ENCODE assay signal across 23 mouse cellular contexts in genomic region chr7:30324300-30324944, GRCm38 (mm10). TPM values are rescaled to one million over a fixed set of nuclear protein-coding genes. Genes with fewer than 3 reads are reported as not detected.
DNase-seq lines count a peak whose midpoint lies in the region; ATAC-seq and TF ChIP-seq lines count a peak whose summit lies in the region.
"Had no signal": no experiment of that assay in that cellular context is flagged by ENCODE, and none has a peak within 500 bp of the region (broad histone marks: within the 10 kb centered on the region; RNA-seq: fewer than 3 reads in every experiment).

No protein-coding gene starts in this region.

- peaks cover 1% of the 10 kb centered on the region for H3K4me1 ChIP-seq in cortical plate, adult 2 months (ENCODE audit: control insufficient read depth, insufficient read depth, low read length)

- DNase-seq in frontal cortex, adult 2 months (ENCODE audit: extremely low spot score in 1 of 2, low spot score in 1 of 2): peak; percentile 62 to 79
- DNase-seq in frontal cortex, postnatal 10 days (ENCODE audit: low spot score in 2 of 2): no peak
- DNase-seq in left cerebral cortex, adult 11 months (ENCODE audit: low spot score): peak; percentile 58
- DNase-seq in left cerebral cortex, postnatal 10 days (ENCODE audit: extremely low spot score in 1 of 2, low spot score in 2 of 2): no peak
- DNase-seq in brain, adult 2 months (ENCODE audit: low read depth, low spot score): peak; percentile 87
- no peak for DNase-seq in kidney, adult 9 months
- DNase-seq: adrenal gland, adult 8-10 months; cerebellum, postnatal 36 days; gastrocnemius, postnatal 36 days; lung, embryonic 14.5 days had no signal

- ATAC-seq in megakaryocyte progenitor cell, adult 5-6 weeks (replicated peaks; ENCODE audit: poor library complexity): no peak
- ATAC-seq: forebrain, embryonic 13.5 days; intestine, postnatal 0 days; midbrain, embryonic 15.5 days had no signal

- H3K27ac ChIP-seq in cortical plate, adult 2 months (ENCODE audit: insufficient read depth, low read length): peak overlapping the region; percentile 18; the same call in 1 of the 2 replicates
- H3K27ac ChIP-seq: forebrain, embryonic 13.5 days; hindbrain, embryonic 12.5 days; limb, embryonic 15.5 days; liver, embryonic 14.5 days; midbrain, embryonic 15.5 days; neural tube, embryonic 12.5 days had no signal

- no peak for TF ChIP-seq CTCF in cortical plate, adult 2 months (IDR thresholded peaks at IDR 0.05; ENCODE audit: extremely low read depth, insufficient read depth, low read length)

- no peak overlapping the region for H3K4me3 ChIP-seq in cortical plate, adult 2 months (ENCODE audit: insufficient read depth, low read length)
- H3K4me3 ChIP-seq: forebrain, embryonic 13.5 days; hindbrain, embryonic 12.5 days; limb, embryonic 15.5 days; megakaryocyte, embryonic 14.5 days; midbrain, embryonic 15.5 days; neural tube, embryonic 12.5 days had no signal

- intact Hi-C loops in left cerebral cortex, postnatal 10 days (cut with DNase I): no loop called here

- no peak for TF ChIP-seq POLR2A in cortical plate, adult 2 months (IDR thresholded peaks at IDR 0.05; ENCODE audit: extremely low read depth, insufficient read depth, low read length)

RNA-seq across cellular contexts. Expression of gene Sdhaf1, which starts 0.7 kb away (rescaled TPM):
- polyA plus RNA-seq in frontal cortex, adult 2 months (2012; rRNA removed): 16.9 and 19.2 TPM in 2 replicates
- total RNA-seq in left cerebral cortex, postnatal 10 days (2021): 1 to 10 TPM; 7.8 to 8.2 TPM
- 16.9 and 17.4 TPM in 2 replicates for polyA plus RNA-seq in cortical plate, adult 2 months (2012; rRNA removed)
- total RNA-seq in megakaryocyte progenitor cell, adult 5-6 weeks (2015): 7.6 and 9.0 TPM in 2 replicates
- 10.5 and 11.7 TPM in 2 replicates for total RNA-seq in megakaryocyte progenitor cell, adult 5-6 weeks (2017)

RNA-seq across cellular contexts. Expression of gene E130208F15Rik, which starts 2.9 kb away (rescaled TPM):
- 0.34 and 0.66 TPM in 2 replicates for polyA plus RNA-seq in frontal cortex, adult 2 months (2012; rRNA removed)
- total RNA-seq in left cerebral cortex, postnatal 10 days (2021): under 1 TPM; 0.45 to 0.67 TPM
- polyA plus RNA-seq in cortical plate, adult 2 months (2012; rRNA removed): 0.35 and 0.44 TPM in 2 replicates
- 0.47 TPM in 1 of 2 replicates, not detected in the other for total RNA-seq in megakaryocyte progenitor cell, adult 5-6 weeks (2015)
- 1.6 and 2.0 TPM in 2 replicates for total RNA-seq in megakaryocyte progenitor cell, adult 5-6 weeks (2017)
- polyA plus RNA-seq: embryonic facial prominence, embryonic 14.5 days; forebrain, embryonic 13.5 days; heart, embryonic 14.5 days; intestine, postnatal 0 days; limb, embryonic 15.5 days; lung, embryonic 14.5 days; neural tube, embryonic 12.5 days had no signal

RNA-seq across cellular contexts. Expression of gene Syne4, which starts 9.8 kb away (rescaled TPM):
- 27.6 and 29.9 TPM in 2 replicates for polyA plus RNA-seq in frontal cortex, adult 2 months (2012; rRNA removed)
- 1 to 10 TPM; 5.4 to 7.5 TPM for total RNA-seq in left cerebral cortex, postnatal 10 days (2021)
- polyA plus RNA-seq in cortical plate, adult 2 months (2012; rRNA removed): 23.6 and 24.7 TPM in 2 replicates
- total RNA-seq in megakaryocyte progenitor cell, adult 5-6 weeks (2015): 0.24 and 0.25 TPM in 2 replicates
- total RNA-seq in megakaryocyte progenitor cell, adult 5-6 weeks (2017): 2.0 TPM in 1 of 2 replicates, not detected in the other

RNA-seq across cellular contexts. Expression of gene Alkbh6, which starts 15.9 kb away (rescaled TPM):
- 132 TPM in 2 replicates for polyA plus RNA-seq in frontal cortex, adult 2 months (2012; rRNA removed)
- total RNA-seq in left cerebral cortex, postnatal 10 days (2021): 10 to 100 TPM; 45.9 to 47.5 TPM
- 135 and 141 TPM in 2 replicates for polyA plus RNA-seq in cortical plate, adult 2 months (2012; rRNA removed)
- 17.8 and 21.9 TPM in 2 replicates for total RNA-seq in megakaryocyte progenitor cell, adult 5-6 weeks (2015)
- 34.2 and 41.8 TPM in 2 replicates for total RNA-seq in megakaryocyte progenitor cell, adult 5-6 weeks (2017)

RNA-seq across cellular contexts. Expression of gene Clip3, which starts 32.9 kb away (rescaled TPM):
- polyA plus RNA-seq in frontal cortex, adult 2 months (2012; rRNA removed): 354 and 373 TPM in 2 replicates
- 100 to 1,000 TPM; 495 to 497 TPM for total RNA-seq in left cerebral cortex, postnatal 10 days (2021)
- 439 and 458 TPM in 2 replicates for polyA plus RNA-seq in cortical plate, adult 2 months (2012; rRNA removed)
- not detected in 2 replicates for total RNA-seq in megakaryocyte progenitor cell, adult 5-6 weeks (2015)
- total RNA-seq in megakaryocyte progenitor cell, adult 5-6 weeks (2017): not detected in 2 replicates
- total RNA-seq: MEL had no signal

Comparison
In these comparisons a context has a peak if more than half of its experiments do, and no peak if none do; other contexts are left out.
1. DNase-seq: peak in frontal cortex, adult 2 months (2 of 2), left cerebral cortex, adult 11 months (single experiment) and brain, adult 2 months (single experiment); none in frontal cortex, postnatal 10 days (0 of 2), left cerebral cortex, postnatal 10 days (0 of 2) and kidney, adult 9 months (single experiment).